Mouse (Mus musculus) heart, adult 2 months (tissue): Measurements from ENCODE around the gene Maml2.

Experiments
- CTCF ChIP-seq: fragments of 200-600 bp; IDR thresholded peaks from 2 replicates; pipeline ENCODE4 v1.8.1; 2022; ENCODE audit warnings: antibody characterized with exemption, mild to moderate bottlenecking, moderate library complexity
- EP300 ChIP-seq: fragments of 200-500 bp; IDR thresholded peaks from 2 replicates; pipeline ENCODE4 v1.6.1; 2011; ENCODE audit warnings: low read depth, low read length, control low read depth; ENCODE audit not compliant: insufficient read depth
- POLR2A ChIP-seq: fragments of 200-500 bp; IDR thresholded peaks from 2 replicates; pipeline ENCODE4 v1.6.1; 2011; ENCODE audit warnings: mild to moderate bottlenecking, low read depth, low read length, control low read depth; ENCODE audit not compliant: insufficient read depth

GRCm38 (mm10) chr9:13625215-13625614, 327.5 kb downstream of the Maml2 start:
- TF ChIP-seq POLR2A (no peak), CTCF (no peak), EP300 (no peak)
